Mouse (Mus musculus): ENCODE measurements around the gene Rbp4. TPM values are rescaled to one million over a fixed set of nuclear protein-coding genes. Genes with fewer than 3 reads are reported as not detected.

The Rbp4 gene
- polyA plus RNA-seq, 1 experiment from 2014 or later = 78.5 TPM

- ATAC-seq = no peak
- Histone ChIP-seq H3K9me3 (ENCODE audit: control insufficient read depth, low read length) (no peaks in the 10 kb centered on the region), H3K36me3 (ENCODE audit: control insufficient read depth, insufficient read depth, low read length) (0 out of 2 replicates have a peak, but pooled peaks cover 4% of the 10 kb centered on the region), H3K4me2 (ENCODE audit: low read depth, low read length) (no peak overlapping the region), H3K9ac (ENCODE audit: low read depth, low read length) (no peak overlapping the region), H3K27me3 (replicated peaks; ENCODE audit: control insufficient read depth, insufficient read depth, low read length) (no peaks in the 10 kb centered on the region), H3K27ac (ENCODE audit: low read length) (no peak overlapping the region; the same call in 1 of the 2 replicates), H3K4me3 (ENCODE audit: low read length) (no peak overlapping the region), H3K4me1 (ENCODE audit: control insufficient read depth, insufficient read depth, low read length) (no peaks in the 10 kb centered on the region)
- WGBS = 70% methylated on average over 2 of the region's 2 CpGs
Observed at GRCm38 (mm10) chr19:38076251-38076650, 48.8 kb downstream of the Rbp4 start.

GRCm38 (mm10) chr19:38075051-38075450 is 50.0 kb downstream of the Rbp4 start:
- no peaks in the 10 kb centered on the region for H3K9me3 ChIP-seq (ENCODE audit: control insufficient read depth, low read length)
- no peak for ATAC-seq
- H3K4me1 ChIP-seq (ENCODE audit: control insufficient read depth, insufficient read depth, low read length) = no peaks in the 10 kb centered on the region
- H3K4me2 ChIP-seq (ENCODE audit: low read depth, low read length) = no peak overlapping the region
- no peak overlapping the region for H3K27ac ChIP-seq (ENCODE audit: low read length)
- H3K27me3 ChIP-seq (replicated peaks; ENCODE audit: control insufficient read depth, insufficient read depth, low read length) = no peaks in the 10 kb centered on the region
- H3K36me3 ChIP-seq (ENCODE audit: control insufficient read depth, insufficient read depth, low read length) = peaks cover 13% of the 10 kb centered on the region
- H3K9ac ChIP-seq (ENCODE audit: low read depth, low read length) = no peak overlapping the region
- 81% methylated on average over 11 of the region's 11 CpGs for WGBS
- no peak overlapping the region for H3K4me3 ChIP-seq (ENCODE audit: low read length)

- Histone ChIP-seq H3K9ac (ENCODE audit: low read depth, low read length) (no peak overlapping the region), H3K4me1 (ENCODE audit: control insufficient read depth, insufficient read depth, low read length) (no peaks in the 10 kb centered on the region), H3K4me2 (ENCODE audit: low read depth, low read length) (no peak overlapping the region), H3K27ac (ENCODE audit: low read length) (no peak overlapping the region), H3K9me3 (ENCODE audit: control insufficient read depth, low read length) (no peaks in the 10 kb centered on the region), H3K4me3 (ENCODE audit: low read length) (no peak overlapping the region), H3K27me3 (replicated peaks; ENCODE audit: control insufficient read depth, insufficient read depth, low read length) (no peaks in the 10 kb centered on the region), H3K36me3 (ENCODE audit: control insufficient read depth, insufficient read depth, low read length) (peaks cover 15% of the 10 kb centered on the region)
- WGBS = 95% methylated on average over 5 of the region's 5 CpGs
- no peak for ATAC-seq
Observed at GRCm38 (mm10) chr19:38073226-38073625, 51.9 kb downstream of the Rbp4 start.

Other genes with a start within 250 kb of the Rbp4 start
- gene Myof, start 81.7 kb downstream of the Rbp4 start, polyA plus RNA-seq (2015; fragmentation: Nextera tagmentation; extraction: Ambion mirVana) = 6.5 and 9.2 TPM in 2 replicates
- 21.9 and 22.2 TPM in 2 replicates for gene Cep55, start 70.3 kb downstream of the Rbp4 start, polyA plus RNA-seq (2015; fragmentation: Nextera tagmentation; extraction: Ambion mirVana)
- 5.9 and 7.5 TPM in 2 replicates for gene Ffar4, start 28.2 kb downstream of the Rbp4 start, polyA plus RNA-seq (2015; fragmentation: Nextera tagmentation; extraction: Ambion mirVana)
- 0.06 and 0.13 TPM in 2 replicates for gene Pde6c, start 7.5 kb upstream of the Rbp4 start, polyA plus RNA-seq (2015; fragmentation: Nextera tagmentation; extraction: Ambion mirVana)
- 29.6 and 33.6 TPM in 2 replicates for gene Fra10ac1, start 98.9 kb upstream of the Rbp4 start, polyA plus RNA-seq (2015; fragmentation: Nextera tagmentation; extraction: Ambion mirVana)
- 0.46 and 0.51 TPM in 2 replicates for gene Lgi1, start 139.3 kb upstream of the Rbp4 start, polyA plus RNA-seq (2015; fragmentation: Nextera tagmentation; extraction: Ambion mirVana)